Mouse (Mus musculus): ENCODE measurements around the gene Rftn1.

GRCm38 (mm10) chr17:50106811-50107210 lies 83.7 kb downstream of the Rftn1 start:
- TF ChIP-seq CTCF (IDR thresholded peaks at IDR 0.05; ENCODE audit: low read depth) (no peak), EP300 (IDR thresholded peaks at IDR 0.05; ENCODE audit: low read depth) (no peak)

Data from heart, postnatal 0 days (tissue).